Mouse (Mus musculus) hindbrain, postnatal 0 days (tissue): ENCODE data around the gene Cox4i1. TPM values are rescaled to one million over a fixed set of nuclear protein-coding genes. Genes with fewer than 3 reads are reported as not detected.
"Not testable (repeated sequence)": the region's sequence is repeated elsewhere in the genome, so short reads cannot be mapped to it uniquely, and the experiment has no call there.

Experiments used
- ATAC-seq: fragments of 200-750 bp; cut with Nextera tagmentation; 2 replicates; pipeline ENCODE4 v1.8.0; 2017; ENCODE audit warnings: mild to moderate bottlenecking, moderate TSS enrichment, moderate library complexity
- DNase-seq: peaks from one replicate; pipeline ENCODE4 v3.0.0-alpha.2; 2015; ENCODE audit warnings: low spot score
- H3K27ac ChIP-seq: fragments of 300-500 bp; sonication (generic); 2 replicates; pipeline ENCODE4 v1.5.1; 2014; ENCODE audit warnings: mild to moderate bottlenecking
- H3K27me3 ChIP-seq: fragments of 300-500 bp; sonication (generic); 2 replicates; pipeline ENCODE4 v1.6.1; 2014; ENCODE audit warnings: low read length, mixed read lengths; ENCODE audit not compliant: insufficient read depth
- H3K36me3 ChIP-seq: fragments of 300-500 bp; sonication (generic); 2 replicates; pipeline ENCODE4 v1.6.1; 2014; ENCODE audit warnings: low read length, mixed read lengths; ENCODE audit not compliant: insufficient read depth
- H3K4me1 ChIP-seq: fragments of 300-500 bp; sonication (generic); 2 replicates; pipeline ENCODE4 v1.6.1; 2014; ENCODE audit warnings: antibody characterized with exemption, low read length, mixed read lengths; ENCODE audit not compliant: insufficient read depth
- H3K4me2 ChIP-seq: fragments of 300-500 bp; sonication (generic); 2 replicates; pipeline ENCODE4 v1.6.1; 2014; ENCODE audit warnings: low read depth, mild to moderate bottlenecking, low read length, moderate library complexity, mixed read lengths
- H3K4me3 ChIP-seq: fragments of 300-500 bp; sonication (generic); 2 replicates; pipeline ENCODE4 v1.5.1; 2014; ENCODE audit warnings: low read length
- H3K9ac ChIP-seq: fragments of 300-500 bp; sonication (generic); replicated peaks from 2 replicates; pipeline ENCODE4 v1.6.1; 2014; ENCODE audit warnings: mild to moderate bottlenecking, low read length, moderate library complexity, mixed read lengths
- H3K9me3 ChIP-seq: fragments of 300-500 bp; sonication (generic); 2 replicates; pipeline ENCODE4 v1.6.1; 2016; ENCODE audit warnings: low read length, mixed read lengths
- CTCF ChIP-seq: IDR thresholded peaks from 2 replicates; pipeline ENCODE4 v1.5.1; 2016; ENCODE audit warnings: antibody characterized with exemption, control low read depth, low read depth
- WGBS: fragments of 180-500 bp; shearing (Covaris S2); extraction: QIAGEN DNeasy Blood & Tissue Kit; methylation state at CpG from one replicate; pipeline ENCODE4 v1.1.7; 2014; 5-methylcytosine and 5-hydroxymethylcytosine counted together
- polyA plus RNA-seq: library from polyadenylated mRNA; unstranded; fragments of >200 nt; fragmentation: Nextera tagmentation; extraction: Ambion mirVana; gene quantifications from 2 replicates; pipeline ENCODE4 v1.2.1, GENCODE M21; 2015
- total RNA-seq: library from RNA; depleted of rRNA; stranded (reverse); fragments of >200 nt; gene quantifications from 2 replicates; pipeline ENCODE4 v1.2.3, GENCODE M21; 2014

Gene Cox4i1
- total and polyA plus RNA-seq, 2 experiments from 2014 or later: 545 to 1,662 TPM

- Histone ChIP-seq H3K9ac (no peak overlapping the region), H3K4me3 (no peak overlapping the region), H3K27me3 (no peaks in the 10 kb centered on the region), H3K9me3 (no peaks in the 10 kb centered on the region), H3K36me3 (peaks cover 35% of the 10 kb centered on the region), H3K4me2 (no peak overlapping the region), H3K4me1 (no peaks in the 10 kb centered on the region), H3K27ac (no peak overlapping the region)
- no peak for DNase-seq
- no peak for TF ChIP-seq CTCF
- ATAC-seq: no peak
- WGBS: 88% methylated on average over 16 of the region's 16 CpGs
Observed at GRCm38 (mm10) chr8:120672626-120673229, 4.7 kb downstream of the Cox4i1 start.

GRCm38 (mm10) chr8:120673298-120673697, 5.3 kb downstream of the Cox4i1 start:
- Histone ChIP-seq H3K4me3 (no peak overlapping the region), H3K9me3 (no peaks in the 10 kb centered on the region), H3K9ac (no peak overlapping the region), H3K4me2 (no peak overlapping the region), H3K36me3 (peaks cover 35% of the 10 kb centered on the region), H3K27ac (no peak overlapping the region), H3K27me3 (no peaks in the 10 kb centered on the region), H3K4me1 (no peaks in the 10 kb centered on the region)
- no peak for TF ChIP-seq CTCF
- DNase-seq (no peak), ATAC-seq (no peak)
- 92% methylated on average over 7 of the region's 7 CpGs for WGBS

- no peak overlapping the region for H3K4me3 ChIP-seq
- DNase-seq (peak; percentile 20), ATAC-seq (no peak)
- peaks cover 31% of the 10 kb centered on the region for H3K36me3 ChIP-seq
- 70% methylated on average over 8 of the region's 8 CpGs for WGBS
- H3K27me3 ChIP-seq: no peaks in the 10 kb centered on the region
- peak; percentile 66 for TF ChIP-seq CTCF
- H3K27ac ChIP-seq: no peak overlapping the region
- no peaks in the 10 kb centered on the region for H3K4me1 ChIP-seq
- H3K4me2 ChIP-seq: no peak overlapping the region
- H3K9me3 ChIP-seq: no peaks in the 10 kb centered on the region
- H3K9ac ChIP-seq: no peak overlapping the region
Observed at GRCm38 (mm10) chr8:120675718-120676117, 7.7 kb downstream of the Cox4i1 start.

GRCm38 (mm10) chr8:120678447-120678846, 10.4 kb downstream of the Cox4i1 start:
- Histone ChIP-seq H3K9me3 (no peaks in the 10 kb centered on the region), H3K27me3 (no peaks in the 10 kb centered on the region), H3K9ac (no peak overlapping the region), H3K4me1 (no peaks in the 10 kb centered on the region), H3K4me3 (no peak overlapping the region), H3K27ac (no peak overlapping the region), H3K36me3 (peaks cover 7% of the 10 kb centered on the region), H3K4me2 (no peak overlapping the region)
- DNase-seq: peak; percentile 95
- TF ChIP-seq CTCF: peak; percentile 97
- 15% methylated on average over 10 of the region's 10 CpGs for WGBS
- peak; percentile 62; the same call in 1 of the 2 replicates for ATAC-seq

GRCm38 (mm10) chr8:120679629-120680387, 11.8 kb downstream of the Cox4i1 start:
- ATAC-seq (no peak), DNase-seq (no peak)
- Histone ChIP-seq H3K9ac (no peak overlapping the region), H3K4me2 (no peak overlapping the region), H3K27me3 (no peaks in the 10 kb centered on the region), H3K27ac (no peak overlapping the region), H3K36me3 (no peaks in the 10 kb centered on the region), H3K9me3 (no peaks in the 10 kb centered on the region), H3K4me1 (no peaks in the 10 kb centered on the region), H3K4me3 (no peak overlapping the region)
- WGBS: 76% methylated on average over 11 of the region's 11 CpGs
- TF ChIP-seq CTCF: no peak

- not testable (repeated sequence) for H3K27me3 ChIP-seq, H3K4me2 ChIP-seq, H3K9ac ChIP-seq, H3K9me3 ChIP-seq, H3K4me1 ChIP-seq, ATAC-seq, H3K27ac ChIP-seq, H3K36me3 ChIP-seq, H3K4me3 ChIP-seq
- peak; percentile 73 for DNase-seq
- TF ChIP-seq CTCF: peak; percentile 70
- WGBS: 59% methylated on average over 7 of the region's 7 CpGs
Observed at GRCm38 (mm10) chr8:120680405-120680804, 12.4 kb downstream of the Cox4i1 start.

- Histone ChIP-seq H3K4me2 (no peak overlapping the region), H3K27ac (no peak overlapping the region), H3K4me1 (no peaks in the 10 kb centered on the region), H3K9me3 (no peaks in the 10 kb centered on the region), H3K9ac (no peak overlapping the region), H3K27me3 (no peaks in the 10 kb centered on the region), H3K36me3 (no peaks in the 10 kb centered on the region), H3K4me3 (no peak overlapping the region)
- DNase-seq: no peak
- WGBS: 68% methylated on average over 10 of the region's 10 CpGs
- ATAC-seq: no peak
- no peak for TF ChIP-seq CTCF
Observed at GRCm38 (mm10) chr8:120681113-120681512, 13.1 kb downstream of the Cox4i1 start.
